Mouse (Mus musculus) frontal cortex, adult (tissue): ENCODE measurements at regions not wholly inside any gene's neighbourhood (a gene's known extent, or its start where the extent isn't known, plus 50 kb on each side); places are given as distances from the start of the nearest gene placed in this dataset.
A peak's percentile ranks its signal among the peaks of the same experiment; 100 is the strongest.
"Not testable (repeated sequence)": the region's sequence is repeated elsewhere in the genome, so short reads cannot be mapped to it uniquely, and the experiment has no call there.

Source experiments
- ATAC-seq: cut with Nextera tagmentation; 2 replicates; pipeline ENCODE4 v1.9.2; 2017; ENCODE audit warnings: mild to moderate bottlenecking, moderate library complexity, mixed read lengths; ENCODE audit not compliant: low TSS enrichment

DNA sequence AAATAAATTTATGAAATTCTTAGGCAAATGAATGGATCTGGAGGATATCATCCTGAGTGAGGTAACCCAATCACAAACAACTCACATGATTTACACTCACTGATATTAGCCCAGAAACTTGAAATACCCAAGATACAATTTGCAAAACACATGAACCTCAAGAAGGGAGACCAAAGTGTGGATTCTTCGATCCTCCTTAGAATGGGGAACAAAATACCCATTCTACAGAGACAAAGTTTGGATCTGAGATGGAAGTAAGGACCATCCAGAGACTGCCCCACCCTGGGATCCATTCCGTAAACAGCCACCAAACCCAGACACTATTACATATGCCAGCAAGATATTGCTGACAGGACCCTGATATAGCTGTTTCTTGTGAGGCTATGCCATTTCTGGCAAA is 971.2 kb downstream of the Agbl1 start:
- not testable (repeated sequence) for ATAC-seq

DNA sequence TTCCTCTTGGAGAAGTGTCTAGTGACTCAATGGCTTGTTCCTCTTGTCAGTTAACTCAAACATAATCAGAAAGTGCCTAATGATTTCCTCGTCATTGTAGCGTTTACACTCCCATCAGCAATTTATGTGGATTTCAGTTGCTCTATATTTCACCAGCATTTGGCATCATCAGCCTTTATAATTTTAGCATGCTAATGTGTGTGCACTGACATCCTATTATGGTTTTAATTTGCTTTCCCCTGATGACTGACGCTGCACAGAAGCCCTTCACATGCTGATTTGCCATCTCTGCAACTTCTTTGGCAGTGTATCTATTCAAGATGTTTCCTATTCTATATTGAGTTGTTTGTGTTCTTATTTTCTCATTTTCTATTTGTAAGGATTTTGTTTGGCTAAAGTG is 975.9 kb downstream of the Agbl1 start:
- ATAC-seq: 0 out of 2 replicates have a peak, but pooled peaks have one; percentile 20

DNA sequence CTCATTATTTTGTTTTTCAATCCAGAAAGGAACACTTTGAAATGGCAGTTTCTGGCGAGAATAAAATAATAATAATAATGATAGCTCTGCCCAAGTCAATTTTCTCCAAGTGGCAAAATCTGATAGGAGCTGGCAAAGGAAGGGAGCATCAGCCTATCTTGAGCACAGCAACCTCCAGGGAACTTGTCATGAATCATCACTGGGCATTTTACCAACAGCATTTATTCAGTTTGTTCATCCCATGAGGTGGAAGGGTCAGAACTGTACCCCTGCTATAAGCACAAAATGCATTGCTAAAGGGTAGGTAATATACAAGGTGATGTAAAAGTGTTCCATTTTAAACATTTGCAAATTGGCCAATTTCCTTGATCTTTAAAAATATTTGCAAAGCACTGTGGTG is 1019.7 kb downstream of the Agbl1 start:
- ATAC-seq: no peak

DNA sequence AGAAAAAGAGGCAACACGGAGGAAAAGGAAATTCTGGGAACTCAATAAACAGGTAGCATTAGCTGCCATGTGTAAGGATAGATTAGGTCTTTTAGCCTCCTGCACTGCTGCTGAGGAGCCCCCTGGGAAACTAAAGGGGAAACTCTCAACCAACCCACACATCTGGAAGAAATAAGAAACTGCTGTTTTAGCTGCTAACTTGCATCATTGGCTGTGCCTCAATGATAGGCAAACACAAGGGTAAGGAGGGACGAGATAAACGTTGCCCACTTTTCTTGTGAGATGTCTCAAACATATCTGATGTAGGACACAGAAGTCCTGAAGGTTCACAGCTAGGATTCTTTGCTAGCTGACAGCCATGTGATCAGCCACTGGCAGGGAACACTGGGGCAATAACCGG is 1058.0 kb downstream of the Agbl1 start:
- ATAC-seq: no peak

DNA sequence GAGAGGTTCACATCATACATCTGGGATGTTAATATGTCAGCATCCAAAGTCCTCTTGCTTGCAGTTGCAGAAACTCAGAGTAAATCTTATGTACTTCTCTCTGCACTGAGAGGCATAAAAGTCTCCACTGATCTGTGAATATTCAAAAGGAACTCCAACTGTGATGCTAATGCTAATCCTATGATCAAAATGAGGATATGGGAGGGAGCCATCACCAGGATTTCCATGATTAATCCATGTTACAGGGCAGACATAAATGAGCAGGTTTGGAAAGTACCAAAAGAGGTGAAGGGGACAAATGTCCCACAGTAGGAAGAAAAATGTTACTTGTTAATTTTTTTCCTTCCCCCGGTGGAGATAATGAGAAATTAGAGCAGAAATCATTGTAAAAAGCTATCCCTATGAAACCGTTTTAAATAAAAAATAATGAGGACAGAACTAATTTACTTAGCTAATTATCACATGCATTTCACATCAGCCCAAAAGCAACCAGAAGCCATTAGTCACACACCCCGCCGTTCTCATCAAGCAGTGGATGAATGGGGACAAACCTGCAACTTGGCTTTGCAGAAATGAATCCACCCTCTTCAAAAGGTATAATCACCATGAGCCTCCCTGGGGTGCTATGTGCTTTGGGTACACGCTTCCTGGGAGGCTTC is 1065.4 kb downstream of the Agbl1 start:
- no peak for ATAC-seq

DNA sequence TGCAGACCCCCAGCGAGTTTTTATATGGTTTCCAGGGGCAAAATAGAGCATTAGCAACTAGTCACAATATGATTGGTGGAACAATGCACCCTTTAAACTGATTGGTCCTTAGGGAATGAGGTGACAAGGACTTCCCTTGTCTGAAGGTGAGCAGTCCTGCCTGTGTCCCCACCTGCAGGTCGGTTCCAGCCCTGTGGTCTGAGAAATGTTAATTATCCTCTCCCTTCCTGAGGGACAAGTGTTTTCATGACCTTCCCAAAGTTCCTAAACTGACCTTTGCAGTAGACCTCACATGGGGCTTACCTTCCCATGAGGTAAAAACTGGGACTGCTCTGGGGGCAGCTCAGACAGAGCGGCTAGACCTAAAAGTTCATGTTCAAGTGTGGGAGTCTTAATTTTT is 1073.5 kb downstream of the Agbl1 start:
- ATAC-seq: no peak

DNA sequence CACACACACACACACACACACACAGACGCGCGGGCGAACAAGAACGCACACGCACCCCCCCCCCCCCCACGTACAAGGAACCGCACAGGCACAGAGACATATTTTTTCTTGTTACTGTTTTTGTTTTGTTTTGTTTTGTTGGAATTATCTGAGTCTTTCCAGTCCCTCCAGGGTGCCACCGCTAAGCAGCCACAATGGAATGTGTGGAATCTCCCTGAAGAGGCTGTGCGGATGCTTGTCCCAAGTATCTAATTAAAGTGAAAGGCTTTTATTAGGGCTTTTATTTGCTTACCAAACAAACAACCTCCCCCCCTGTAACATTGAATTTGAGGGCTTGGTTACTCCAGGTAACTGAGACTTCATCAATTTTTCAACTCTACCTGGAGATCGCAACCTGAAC is 1074.2 kb downstream of the Agbl1 start:
- no peak for ATAC-seq

DNA sequence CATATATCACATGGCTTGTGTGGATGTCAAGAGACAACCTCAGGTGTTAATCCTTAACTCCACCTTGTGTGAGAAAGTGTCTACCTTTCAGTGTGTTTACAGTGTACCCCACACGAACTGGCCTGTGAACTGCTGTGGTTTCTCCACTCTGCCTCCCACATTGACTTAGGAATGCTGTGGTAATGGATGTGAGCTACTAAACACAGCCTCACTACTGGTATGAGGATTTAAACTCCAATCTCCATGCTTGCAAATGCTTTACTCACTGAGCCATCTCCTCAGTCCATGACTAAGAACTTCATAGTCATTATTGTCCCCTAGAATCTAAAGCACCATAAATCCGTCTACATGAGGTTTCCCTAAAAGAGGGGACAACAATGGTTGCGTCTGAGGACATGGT is 1075.8 kb downstream of the Agbl1 start:
- ATAC-seq: no peak

DNA sequence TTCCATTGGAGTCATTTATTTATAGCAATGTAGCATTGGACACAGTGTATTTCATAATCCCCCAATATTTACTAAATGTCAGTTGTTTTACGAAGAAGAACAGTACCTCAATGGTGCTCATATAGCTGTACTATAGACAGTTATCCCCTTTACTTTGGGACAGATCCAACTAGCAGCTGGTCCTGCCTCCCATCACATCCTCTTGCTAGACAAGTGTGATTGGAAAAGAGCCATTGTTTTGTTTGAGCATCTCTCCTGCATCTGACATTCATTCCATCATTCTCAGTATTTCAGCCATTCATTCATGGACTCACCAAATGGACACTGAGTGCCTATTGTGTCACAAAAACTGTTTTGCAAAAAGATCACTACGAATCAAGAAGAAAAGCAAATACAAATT is 1082.0 kb downstream of the Agbl1 start:
- ATAC-seq: no peak

DNA sequence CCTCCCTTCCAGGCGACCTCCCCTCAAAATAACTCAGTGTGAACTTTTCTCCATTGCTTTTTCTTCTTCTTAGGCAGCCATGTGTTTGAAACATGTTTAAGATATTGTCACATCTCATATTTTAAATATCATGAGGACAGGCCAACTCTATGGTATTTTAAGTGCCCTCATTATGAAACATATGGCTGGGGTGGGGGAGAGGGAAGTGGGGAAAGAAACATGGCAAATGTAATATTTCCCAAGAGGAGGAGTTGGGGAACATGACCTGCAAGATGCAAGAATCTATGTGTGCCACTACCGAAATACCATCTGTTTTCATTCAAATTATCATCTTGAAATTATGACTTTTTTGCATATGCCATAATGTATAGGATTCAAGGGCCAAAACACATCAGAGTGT is 1095.5 kb downstream of the Agbl1 start:
- ATAC-seq: no peak

DNA sequence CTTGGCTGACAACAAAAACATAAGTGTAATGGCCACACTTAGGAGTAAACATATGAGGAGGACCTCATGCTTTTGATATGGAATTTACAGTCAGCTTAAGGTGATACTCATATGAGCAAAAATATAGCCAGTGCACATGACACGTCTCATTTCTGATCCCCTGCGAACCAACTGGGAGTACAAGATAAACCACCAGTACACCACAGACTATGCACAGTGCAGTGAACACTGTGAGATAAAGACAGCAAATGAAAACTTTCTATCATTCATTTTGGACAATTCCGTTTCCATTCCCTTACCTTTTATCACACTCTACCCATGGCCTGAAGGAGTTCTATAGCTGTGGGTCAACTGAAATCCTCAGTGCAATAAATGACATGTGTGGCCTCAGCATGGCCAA is 1097.1 kb downstream of the Agbl1 start:
- no peak for ATAC-seq

DNA sequence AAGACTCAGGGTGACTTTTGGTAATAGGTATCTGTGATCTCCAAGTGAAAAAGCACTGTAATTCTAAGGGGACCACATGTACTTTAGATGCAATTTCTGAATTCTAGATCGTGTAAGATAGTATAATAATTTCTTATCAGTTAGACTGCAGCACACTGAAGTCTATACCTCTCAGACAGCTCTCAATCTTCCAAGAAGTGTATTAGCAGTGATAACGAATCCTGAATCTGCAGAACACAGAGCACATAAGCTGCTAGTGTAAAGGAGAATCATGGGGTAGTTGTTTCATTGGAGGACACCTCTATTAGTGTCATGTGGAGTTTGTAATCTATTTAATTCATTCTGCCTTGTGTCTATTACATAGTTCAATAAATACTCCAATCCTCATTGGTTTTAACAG is 1097.8 kb downstream of the Agbl1 start:
- ATAC-seq: no peak

DNA sequence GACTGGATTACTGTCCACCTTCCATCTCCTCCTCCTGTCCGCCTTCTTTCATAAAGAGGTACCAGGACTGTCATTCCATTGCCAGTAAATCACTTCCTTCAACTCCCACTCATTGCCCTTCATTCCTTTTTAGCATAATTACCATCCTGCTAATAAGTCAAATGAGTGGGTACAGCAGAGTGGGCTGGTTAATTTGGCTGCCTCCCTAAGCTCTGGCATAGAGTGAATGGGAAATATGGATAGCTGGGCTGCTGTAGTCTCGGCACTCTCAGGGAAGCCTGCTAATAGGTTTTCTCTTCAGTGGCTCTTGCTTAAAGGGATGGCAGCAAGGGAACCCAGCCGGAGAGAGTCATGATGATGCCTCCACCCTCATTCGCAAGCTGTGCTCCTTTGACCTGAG is 1108.9 kb downstream of the Agbl1 start:
- no peak for ATAC-seq
